Mouse (Mus musculus) hindbrain, embryonic 10.5 days (tissue): Measurements from ENCODE around the gene Zfp804a. TPM values are rescaled to one million over a fixed set of nuclear protein-coding genes. Genes with fewer than 3 reads are reported as not detected.
A peak's percentile ranks its signal among the peaks of the same experiment; 100 is the strongest.

Experiments used
- DNase-seq: peaks from one replicate; pipeline ENCODE4 v3.0.0-alpha.2; 2017; ENCODE audit warnings: low spot score
- H3K27ac ChIP-seq: fragments of 300-500 bp; sonication (generic); 2 replicates; pipeline ENCODE4 v1.5.1; 2016; ENCODE audit warnings: mild to moderate bottlenecking, moderate library complexity
- H3K27me3 ChIP-seq: fragments of 300-500 bp; sonication (generic); 2 replicates; pipeline ENCODE4 v1.6.1; 2016; ENCODE audit warnings: mild to moderate bottlenecking; ENCODE audit not compliant: poor library complexity, insufficient read depth, severe bottlenecking
- H3K36me3 ChIP-seq: fragments of 300-500 bp; sonication (generic); 2 replicates; pipeline ENCODE4 v1.6.1; 2016; ENCODE audit warnings: mild to moderate bottlenecking, moderate library complexity
- H3K4me1 ChIP-seq: fragments of 300-500 bp; sonication (generic); replicated peaks from 2 replicates; pipeline ENCODE4 v1.6.1; 2016; ENCODE audit warnings: mild to moderate bottlenecking
- H3K4me3 ChIP-seq: fragments of 300-500 bp; sonication (generic); 2 replicates; pipeline ENCODE4 v1.5.1; 2016; ENCODE audit warnings: mild to moderate bottlenecking, moderate library complexity
- H3K9me3 ChIP-seq: fragments of 300-500 bp; sonication (generic); 2 replicates; pipeline ENCODE4 v1.6.1; 2016; ENCODE audit warnings: mild to moderate bottlenecking, moderate library complexity
- WGBS: fragments of 180-500 bp; shearing (Covaris S2); methylation state at CpG from one replicate; pipeline ENCODE4 v1.1.7; 2016; 5-methylcytosine and 5-hydroxymethylcytosine counted together
- polyA plus RNA-seq: library from polyadenylated mRNA; unstranded; fragments of >200 nt; fragmentation: Nextera tagmentation; extraction: Ambion mirVana; gene quantifications from 2 replicates; pipeline ENCODE4 v1.2.1, GENCODE M21; 2016

Zfp804a gene
- 0.76 and 2.4 TPM in 2 replicates for polyA plus RNA-seq

DNA sequence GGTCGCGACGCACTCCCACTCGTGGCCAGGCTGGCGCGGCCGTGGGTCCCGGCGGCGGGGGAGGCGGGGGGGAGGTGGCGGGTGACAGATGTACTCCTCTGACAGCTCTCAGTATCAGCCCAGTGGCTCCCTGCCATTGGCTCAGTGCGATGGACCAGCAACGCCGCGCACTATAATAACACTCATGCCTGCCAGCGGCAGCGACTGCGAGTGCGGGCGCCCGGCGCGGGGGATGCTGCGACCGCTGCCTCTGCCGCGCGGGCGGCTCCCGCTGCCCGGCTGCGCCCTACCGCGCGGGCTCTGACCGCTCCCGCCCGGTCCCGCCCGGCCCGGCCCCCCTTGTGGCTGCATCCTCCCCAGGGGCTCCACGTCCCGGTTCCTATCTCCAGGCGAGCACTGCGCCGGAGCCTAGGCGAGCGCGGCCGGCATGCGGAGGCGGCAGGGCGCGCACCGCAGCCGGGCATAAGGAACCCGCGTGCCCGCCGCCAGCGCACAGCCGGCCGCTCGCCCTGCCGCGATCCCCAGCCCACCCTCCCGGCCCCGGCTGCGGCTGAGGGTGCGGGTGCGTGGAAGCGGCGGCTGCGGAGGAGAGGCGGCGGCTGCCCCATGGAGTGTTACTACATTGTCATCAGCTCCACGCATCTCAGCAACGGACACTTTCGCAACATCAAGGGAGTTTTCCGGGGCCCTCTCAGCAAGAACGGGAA is at the start of gene Zfp804a:
Zfp804a (plus strand) TSS at position 38 of the 707 bp plus-strand sequence.
- H3K36me3 ChIP-seq = no peaks in the 10 kb centered on the region
- H3K4me3 ChIP-seq = peak within 1 kb of the TSS; percentile 78
- peaks cover 44% of the 10 kb centered on the region for H3K27me3 ChIP-seq
- under 1% methylated on average over 80 of the region's 82 CpGs for WGBS
- DNase-seq = peak; percentile 68
- H3K9me3 ChIP-seq = no peaks in the 10 kb centered on the region
- H3K4me1 ChIP-seq = peaks cover 22% of the 10 kb centered on the region; the same call in 1 of the 2 replicates
- peak within 1 kb of the TSS; percentile 83 for H3K27ac ChIP-seq

DNA sequence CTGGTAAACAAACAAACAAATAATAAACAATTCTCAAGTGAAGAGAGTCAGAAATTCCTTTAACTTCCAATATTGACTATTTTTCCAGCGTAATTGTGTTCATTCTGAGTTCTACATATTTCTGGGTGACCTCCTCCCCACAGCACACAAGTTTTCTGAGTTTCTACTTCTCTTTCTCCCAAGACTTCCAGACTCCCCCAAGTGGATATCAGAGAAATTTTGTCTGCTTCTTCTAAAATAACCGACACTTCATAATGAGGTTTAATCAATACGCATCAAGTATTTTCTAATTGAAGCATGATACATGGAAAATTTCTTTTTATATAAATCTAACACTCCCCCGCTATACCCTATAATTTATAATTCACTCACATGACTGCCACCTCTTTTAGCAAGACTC is 1.4 kb upstream of the Zfp804a start:
- no peak overlapping the region for H3K4me3 ChIP-seq
- H3K27ac ChIP-seq = no peak overlapping the region
- no peaks in the 10 kb centered on the region for H3K36me3 ChIP-seq
- H3K4me1 ChIP-seq = peaks cover 22% of the 10 kb centered on the region; the same call in 1 of the 2 replicates
- no peak for DNase-seq
- H3K9me3 ChIP-seq = no peaks in the 10 kb centered on the region
- H3K27me3 ChIP-seq = peaks cover 44% of the 10 kb centered on the region
- WGBS = 72% methylated on average over 4 of the region's 4 CpGs

DNA sequence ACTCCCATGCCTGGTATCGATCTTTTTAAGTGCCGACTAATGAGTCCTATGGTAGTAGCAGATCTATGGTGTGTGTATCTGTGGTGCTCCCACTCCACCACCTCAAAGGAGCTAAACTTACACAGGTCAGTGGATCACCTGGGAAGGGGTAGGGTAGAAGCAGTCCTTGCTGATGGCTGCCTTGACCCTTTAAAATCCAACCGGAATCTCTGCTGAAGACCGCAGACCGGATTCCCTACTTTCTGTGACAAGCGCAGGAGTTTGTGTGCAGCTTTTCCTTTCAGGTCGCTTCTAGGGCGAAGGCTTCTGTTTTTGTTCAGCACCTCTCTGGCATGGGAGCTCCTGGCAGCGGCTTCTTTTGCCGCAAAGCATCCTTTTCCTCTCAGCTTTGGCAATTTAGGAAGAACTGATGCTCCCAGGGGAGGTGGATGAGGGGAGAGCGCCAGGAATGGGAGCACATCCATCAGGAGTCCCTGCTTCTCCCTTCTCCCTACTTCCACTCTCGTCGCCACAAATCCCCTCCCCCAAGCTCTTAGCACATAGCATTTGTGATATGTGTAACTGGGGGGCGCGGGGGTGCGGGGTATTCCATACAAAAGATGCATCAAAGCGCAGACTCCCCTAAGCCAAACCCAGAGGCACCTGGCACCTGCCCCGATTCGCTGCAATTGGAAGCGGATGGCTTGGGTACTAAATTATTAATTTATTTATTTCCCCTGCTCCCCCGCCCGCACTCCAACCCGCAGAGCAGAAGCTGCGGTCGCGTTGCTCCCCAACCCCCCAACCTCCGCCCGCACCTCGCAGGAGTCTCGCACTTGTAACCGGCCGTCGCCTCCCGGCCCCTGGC is 461 bp upstream of the Zfp804a start:
- no peaks in the 10 kb centered on the region for H3K9me3 ChIP-seq
- H3K4me3 ChIP-seq = peak overlapping the region; percentile 78
- no peaks in the 10 kb centered on the region for H3K36me3 ChIP-seq
- peak; percentile 41 for DNase-seq
- 4% methylated on average over 34 of the region's 34 CpGs for WGBS
- peak overlapping the region; percentile 83 for H3K27ac ChIP-seq
- peaks cover 22% of the 10 kb centered on the region; the same call in 1 of the 2 replicates for H3K4me1 ChIP-seq
- H3K27me3 ChIP-seq = peaks cover 44% of the 10 kb centered on the region

DNA sequence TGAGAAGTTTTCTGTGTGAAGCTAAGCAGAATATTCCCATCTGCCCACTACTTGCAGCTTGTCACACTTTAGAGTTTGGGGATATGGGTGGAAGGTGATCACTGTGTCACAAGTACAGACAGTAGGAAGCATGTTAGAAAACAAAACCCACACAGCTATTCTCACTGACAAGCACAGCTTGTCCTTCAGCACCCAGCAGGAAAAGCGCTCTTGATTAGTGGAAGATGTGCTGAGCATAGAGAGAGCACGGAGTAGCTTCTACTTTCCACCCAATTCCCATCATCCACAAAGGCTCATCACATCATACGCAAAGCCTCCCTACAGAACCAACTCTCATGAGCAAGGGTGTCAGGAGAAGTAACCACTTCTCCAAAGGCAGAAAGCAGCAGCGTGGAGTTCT is 1.4 kb downstream of the Zfp804a start:
- Histone ChIP-seq H3K9me3 (no peaks in the 10 kb centered on the region), H3K27me3 (peaks cover 44% of the 10 kb centered on the region), H3K27ac (no peak overlapping the region), H3K4me3 (peak overlapping the region; percentile 78), H3K36me3 (no peaks in the 10 kb centered on the region), H3K4me1 (peaks cover 22% of the 10 kb centered on the region; the same call in 1 of the 2 replicates)
- 55% methylated on average over 4 of the region's 4 CpGs for WGBS
- DNase-seq = peak; percentile 3

DNA sequence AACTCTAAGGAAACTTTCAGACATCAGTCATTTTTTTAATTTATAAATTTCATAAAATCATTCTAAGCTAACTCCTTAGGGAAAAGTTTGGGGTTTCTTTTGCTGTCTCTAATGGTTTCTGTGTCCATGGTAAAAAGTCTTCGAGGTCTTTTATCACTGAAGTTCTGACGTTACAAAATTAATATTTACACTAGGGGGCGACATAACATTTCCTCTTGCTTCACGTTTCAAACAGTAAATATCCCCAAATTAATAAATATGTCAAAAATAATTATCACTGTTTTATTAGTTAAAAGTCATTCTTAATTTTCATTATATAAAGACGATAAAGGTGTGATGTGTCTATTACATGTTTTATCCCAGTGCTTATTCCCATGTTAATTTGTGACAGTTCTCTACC is 11.6 kb downstream of the Zfp804a start:
- Histone ChIP-seq H3K27ac (no peak overlapping the region), H3K27me3 (no peaks in the 10 kb centered on the region), H3K9me3 (no peaks in the 10 kb centered on the region), H3K4me3 (no peak overlapping the region), H3K4me1 (no peaks in the 10 kb centered on the region), H3K36me3 (no peaks in the 10 kb centered on the region)
- DNase-seq = no peak
- 37% methylated on average over 5 of the region's 5 CpGs for WGBS

DNA sequence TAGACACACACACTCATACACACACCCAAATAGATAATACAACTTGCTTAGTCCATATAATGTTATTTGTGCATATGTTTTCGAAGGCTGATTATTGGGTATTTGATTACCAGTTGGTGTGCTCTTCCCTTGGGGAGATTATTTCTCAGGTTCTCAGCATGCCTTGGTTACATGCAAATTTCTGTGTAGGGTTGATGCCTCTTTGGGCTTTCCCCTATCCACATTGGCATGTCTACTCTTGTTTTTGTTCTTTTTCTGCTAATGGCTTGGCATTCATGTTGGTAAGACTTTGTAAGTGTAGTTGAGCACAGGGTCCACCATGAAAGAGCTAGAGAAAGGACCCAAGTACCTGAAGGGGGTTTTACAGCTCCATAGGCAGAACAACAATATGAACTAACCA is 14.9 kb downstream of the Zfp804a start:
- DNase-seq = no peak
- no peak overlapping the region for H3K4me3 ChIP-seq
- H3K27ac ChIP-seq = no peak overlapping the region
- WGBS = 87% methylated on average over 1 of the region's 1 CpGs
- H3K36me3 ChIP-seq = no peaks in the 10 kb centered on the region
- no peaks in the 10 kb centered on the region for H3K27me3 ChIP-seq
- no peaks in the 10 kb centered on the region for H3K9me3 ChIP-seq
- no peaks in the 10 kb centered on the region for H3K4me1 ChIP-seq

DNA sequence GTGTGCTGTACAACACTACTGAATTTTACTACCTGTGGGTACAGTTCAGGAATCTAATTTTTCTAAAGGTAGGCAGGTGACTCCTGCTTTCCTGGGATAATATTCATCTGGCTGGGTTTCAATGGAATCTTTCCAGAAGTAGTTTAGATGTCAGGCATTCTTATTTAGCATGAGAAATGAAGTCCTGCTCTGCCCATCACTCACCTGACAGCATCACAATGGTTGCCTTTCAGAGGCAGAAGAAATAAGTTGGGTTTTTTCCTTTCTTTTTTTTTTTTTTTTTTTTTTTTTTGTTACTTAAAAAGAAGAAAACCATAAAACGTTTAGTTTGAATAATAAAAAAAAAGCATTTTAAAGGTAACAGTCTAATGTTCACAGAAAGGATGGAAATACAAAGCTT is 16.1 kb downstream of the Zfp804a start:
- Histone ChIP-seq H3K4me3 (no peak overlapping the region), H3K27me3 (no peaks in the 10 kb centered on the region), H3K9me3 (no peaks in the 10 kb centered on the region), H3K27ac (no peak overlapping the region), H3K36me3 (no peaks in the 10 kb centered on the region), H3K4me1 (no peaks in the 10 kb centered on the region)
- 48% methylated on average over 1 of the region's 1 CpGs for WGBS
- no peak for DNase-seq

DNA sequence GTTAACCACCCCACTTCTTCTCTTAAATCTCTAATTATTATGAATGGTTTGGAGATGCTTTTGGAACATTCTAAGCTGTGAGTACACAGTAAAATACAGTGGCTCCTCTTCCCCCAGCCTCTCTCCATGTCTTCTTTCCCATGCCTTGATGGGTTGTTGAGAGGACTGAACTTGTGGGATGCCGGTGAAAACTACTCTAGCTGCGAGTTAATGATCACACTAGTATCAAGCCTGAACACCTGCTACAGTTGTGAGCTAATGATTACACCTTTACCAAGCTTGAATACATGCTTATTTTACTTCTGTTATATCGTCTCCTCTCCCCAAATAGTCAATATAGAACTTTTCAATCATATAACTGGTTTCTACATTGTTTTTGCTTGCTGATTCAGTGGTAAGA is 23.9 kb downstream of the Zfp804a start:
- no peak for DNase-seq
- H3K4me1 ChIP-seq = no peaks in the 10 kb centered on the region
- H3K9me3 ChIP-seq = no peaks in the 10 kb centered on the region
- no peak overlapping the region for H3K27ac ChIP-seq
- H3K4me3 ChIP-seq = no peak overlapping the region
- 89% methylated on average over 3 of the region's 3 CpGs for WGBS
- H3K36me3 ChIP-seq = no peaks in the 10 kb centered on the region
- no peaks in the 10 kb centered on the region for H3K27me3 ChIP-seq

DNA sequence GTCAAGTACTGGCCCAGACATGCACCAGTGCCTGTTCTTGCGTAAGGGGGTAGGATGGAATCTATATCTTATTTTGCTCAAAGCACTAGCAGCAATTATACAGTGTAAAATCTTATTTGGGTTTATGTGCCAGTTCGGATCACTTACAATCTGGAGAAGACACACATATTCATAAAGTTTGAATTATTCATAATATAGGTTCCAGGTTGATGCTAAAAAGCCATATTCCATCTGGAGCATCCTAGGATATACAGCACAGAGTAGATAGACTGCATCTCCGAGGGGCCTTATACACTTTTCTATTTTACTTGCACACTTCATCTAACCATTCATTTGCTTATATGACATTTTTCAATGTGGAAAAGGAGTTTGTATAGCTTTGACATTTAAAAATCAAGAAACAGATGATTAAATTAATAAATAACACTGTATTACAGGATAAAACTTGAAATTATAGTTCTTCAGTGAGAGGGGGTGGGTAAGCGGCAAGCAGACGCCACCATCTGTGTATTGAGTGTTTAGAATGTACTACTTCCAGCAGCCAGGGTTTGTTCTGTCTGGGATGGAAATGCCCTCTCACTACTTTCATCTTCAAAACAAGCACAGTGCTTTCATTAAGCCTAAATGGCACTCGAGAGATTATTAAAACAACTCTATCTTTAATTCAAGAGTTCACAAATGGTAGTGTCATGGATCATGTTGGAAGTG is 25.4 kb downstream of the Zfp804a start:
- H3K27me3 ChIP-seq = no peaks in the 10 kb centered on the region
- DNase-seq = no peak
- no peak overlapping the region for H3K4me3 ChIP-seq
- H3K4me1 ChIP-seq = no peaks in the 10 kb centered on the region
- 89% methylated on average over 6 of the region's 6 CpGs for WGBS
- no peaks in the 10 kb centered on the region for H3K36me3 ChIP-seq
- no peaks in the 10 kb centered on the region for H3K9me3 ChIP-seq
- H3K27ac ChIP-seq = no peak overlapping the region

DNA sequence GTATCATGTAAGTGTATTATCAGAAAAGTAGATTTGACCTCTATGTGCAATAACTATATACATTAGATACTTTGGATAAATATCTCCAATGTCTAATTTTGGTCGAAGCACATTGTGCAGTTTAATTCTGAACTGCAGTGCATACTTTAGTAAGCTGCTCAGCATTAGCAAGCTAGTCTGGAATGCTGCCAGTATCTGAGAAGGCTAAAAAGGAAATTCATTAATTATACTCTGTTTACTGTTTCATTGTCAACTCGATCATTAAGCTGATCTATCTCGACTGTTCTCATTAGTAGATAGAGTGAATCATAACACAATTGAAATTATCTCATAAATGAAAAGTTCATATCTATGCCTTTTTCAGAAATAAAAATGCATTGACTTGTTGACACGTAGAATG is 27.7 kb downstream of the Zfp804a start:
- no peaks in the 10 kb centered on the region for H3K9me3 ChIP-seq
- H3K27ac ChIP-seq = no peak overlapping the region
- H3K27me3 ChIP-seq = no peaks in the 10 kb centered on the region
- H3K4me1 ChIP-seq = no peaks in the 10 kb centered on the region
- 84% methylated on average over 4 of the region's 4 CpGs for WGBS
- no peak for DNase-seq
- H3K4me3 ChIP-seq = no peak overlapping the region
- no peaks in the 10 kb centered on the region for H3K36me3 ChIP-seq

DNA sequence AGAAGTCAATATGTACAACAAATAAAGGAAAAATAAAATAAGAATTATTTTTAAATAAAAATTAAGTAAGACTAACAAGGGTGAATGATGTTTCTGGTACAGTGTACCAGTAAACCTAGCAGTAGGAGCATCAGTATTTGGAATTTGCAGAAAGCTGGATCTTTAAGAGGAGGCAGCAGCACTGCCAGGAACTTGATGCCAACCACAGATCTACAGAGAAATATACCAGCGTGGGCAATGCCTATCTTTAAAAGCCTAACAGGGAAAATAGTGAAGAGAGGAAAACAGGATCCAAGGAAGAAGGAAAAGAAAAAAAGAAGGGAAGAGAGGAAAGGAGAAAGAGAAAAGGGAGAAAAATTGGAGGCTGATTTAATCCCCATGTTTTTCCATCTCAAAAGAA is 60.1 kb downstream of the Zfp804a start:
- Histone ChIP-seq H3K4me1 (no peaks in the 10 kb centered on the region), H3K36me3 (no peaks in the 10 kb centered on the region), H3K4me3 (no peak overlapping the region), H3K9me3 (no peaks in the 10 kb centered on the region), H3K27me3 (no peaks in the 10 kb centered on the region), H3K27ac (no peak overlapping the region)
- no peak for DNase-seq
- 71% methylated on average over 1 of the region's 1 CpGs for WGBS

DNA sequence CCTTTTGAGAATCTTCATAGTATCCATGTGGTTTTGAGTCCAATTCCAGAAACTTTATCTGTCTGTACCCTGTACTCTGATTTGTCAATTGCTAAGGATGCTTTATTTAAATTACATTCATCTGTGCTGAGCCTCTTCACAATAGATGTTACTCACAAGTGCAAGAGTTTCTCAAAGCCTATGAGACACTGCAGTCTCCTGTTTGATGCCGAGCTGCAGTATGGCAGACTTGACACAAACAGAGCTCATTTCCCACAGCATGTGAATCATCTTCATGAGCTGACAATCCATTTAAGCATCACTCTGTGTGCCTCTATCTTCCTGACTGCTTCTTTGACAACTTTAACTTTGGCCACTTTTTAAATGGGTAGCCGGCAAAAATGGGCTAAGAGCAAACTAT is 60.6 kb downstream of the Zfp804a start:
- no peaks in the 10 kb centered on the region for H3K36me3 ChIP-seq
- no peak overlapping the region for H3K4me3 ChIP-seq
- WGBS = 81% methylated on average over 2 of the region's 2 CpGs
- H3K4me1 ChIP-seq = no peaks in the 10 kb centered on the region
- no peaks in the 10 kb centered on the region for H3K27me3 ChIP-seq
- no peak overlapping the region for H3K27ac ChIP-seq
- H3K9me3 ChIP-seq = no peaks in the 10 kb centered on the region
- no peak for DNase-seq

DNA sequence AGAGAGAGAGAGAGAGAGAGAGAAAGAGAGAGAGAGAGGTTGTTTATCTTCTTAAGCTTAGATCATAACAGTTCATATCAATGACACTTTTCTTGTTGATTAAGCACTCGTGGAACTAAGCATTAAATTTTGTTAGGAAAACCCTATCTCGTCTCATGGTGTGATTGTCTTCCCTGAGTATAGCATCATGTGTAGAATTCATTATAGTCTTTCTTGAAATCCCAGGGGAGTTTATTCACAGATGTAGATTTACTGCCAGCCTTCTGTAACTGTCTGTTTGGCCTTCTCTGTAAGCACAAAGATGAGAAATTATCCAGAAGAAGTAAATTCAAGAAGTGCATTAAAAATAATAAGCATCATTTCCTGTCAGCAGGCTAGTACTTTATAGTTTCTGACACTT is 66.6 kb downstream of the Zfp804a start:
- DNase-seq = no peak
- Histone ChIP-seq H3K4me1 (no peaks in the 10 kb centered on the region), H3K27ac (no peak overlapping the region), H3K27me3 (no peaks in the 10 kb centered on the region), H3K9me3 (no peaks in the 10 kb centered on the region), H3K4me3 (no peak overlapping the region), H3K36me3 (no peaks in the 10 kb centered on the region)
- WGBS = 70% methylated on average over 2 of the region's 2 CpGs
